ENCODE assay signal across 8 mouse cellular contexts in genomic region chr2:90904076-90904855, GRCm38 (mm10). TPM values are rescaled to one million over a fixed set of nuclear protein-coding genes. Genes with fewer than 3 reads are reported as not detected.
DNase-seq lines count a peak whose midpoint lies in the region; ATAC-seq and TF ChIP-seq lines count a peak whose summit lies in the region.

Gene Kbtbd4 (plus strand): TSS chr2:90904740.
Gene Ndufs3 (minus strand): TSS chr2:90904827.

- peak; percentile 91 to 94 for DNase-seq in heart, postnatal 10 days
- peak; percentile 86 for DNase-seq in layer of hippocampus, adult 11-12 months (ENCODE audit: low spot score)
- DNase-seq in lung, adult 2 months = peak; percentile 87
- peak; percentile 72 to 81 for DNase-seq in thymus, adult 18-20 months

- peak within 1 kb of the TSS; percentile 86 for H3K9ac ChIP-seq in ES-Bruce4 (ENCODE audit: low read depth, poor library complexity, severe bottlenecking)
- peak within 1 kb of the TSS; percentile 93 for H3K9ac ChIP-seq in forebrain, embryonic 13.5 days

- H3K36me3 ChIP-seq in ES-Bruce4 (ENCODE audit: control insufficient read depth, insufficient read depth, low read length, poor library complexity, severe bottlenecking) = peaks cover 17% of the 10 kb centered on the region
- peaks cover 54% of the 10 kb centered on the region for H3K36me3 ChIP-seq in forebrain, embryonic 13.5 days (ENCODE audit: poor library complexity, severe bottlenecking)

- H3K4me3 ChIP-seq in ES-Bruce4 (ENCODE audit: low read depth, low read length) = peak within 1 kb of the TSS; percentile 89
- peak within 1 kb of the TSS; percentile 93 for H3K4me3 ChIP-seq in forebrain, embryonic 13.5 days
- H3K4me3 ChIP-seq in lung, adult 2 months (replicated peaks; ENCODE audit: extremely low read depth, low read depth, low read length) = peak within 1 kb of the TSS; percentile 73

- peak; percentile 65 for TF ChIP-seq POLR2A in ES-Bruce4 (IDR thresholded peaks at IDR 0.05; ENCODE audit: insufficient read depth, low read length)
- TF ChIP-seq POLR2A in lung, adult 2 months (IDR thresholded peaks at IDR 0.05; ENCODE audit: borderline replicate concordance, extremely low read depth, low read depth, low read length) = peak; percentile 87

- no peaks in the 10 kb centered on the region for H3K27me3 ChIP-seq in ES-Bruce4 (ENCODE audit: control insufficient read depth, insufficient read depth, low read length, poor library complexity, severe bottlenecking)
- no peaks in the 10 kb centered on the region for H3K27me3 ChIP-seq in forebrain, embryonic 13.5 days

- ATAC-seq in cerebellum, adult (ENCODE audit: insufficient number of reproducible peaks, low FRiP score, low TSS enrichment) = peak; percentile 96
- ATAC-seq in forebrain, embryonic 13.5 days = peak; percentile 96
- ATAC-seq in neutrophil, adult 5-6 weeks (ENCODE audit: extremely low read depth, insufficient number of reproducible peaks, low FRiP score, poor library complexity, severe bottlenecking) = peak; percentile 98

- intact Hi-C loops in heart, postnatal 10 days (cut with DNase I) = loop anchor here (5.0 kb wide), 1 partner anchor 37 kb away; no protein-coding TSS in a partner anchor

- H3K27ac ChIP-seq in ES-Bruce4 (ENCODE audit: insufficient read depth, low read length) = peak within 1 kb of the TSS; percentile 3; the same call in 1 of the 2 replicates
- peak within 1 kb of the TSS; percentile 92 for H3K27ac ChIP-seq in forebrain, embryonic 13.5 days

- H3K4me2 ChIP-seq in forebrain, embryonic 13.5 days = peak within 1 kb of the TSS; percentile 77

- WGBS in forebrain, embryonic 13.5 days = under 1% methylated on average over 42 of the region's 43 CpGs
- under 1% methylated on average over 42 of the region's 43 CpGs for WGBS in lung, adult 2 months

- H3K4me1 ChIP-seq in ES-Bruce4 (ENCODE audit: control insufficient read depth, insufficient read depth, low read length) = no peaks in the 10 kb centered on the region
- H3K4me1 ChIP-seq in forebrain, embryonic 13.5 days = peaks cover 37% of the 10 kb centered on the region
- H3K4me1 ChIP-seq in lung, adult 2 months (ENCODE audit: control insufficient read depth, insufficient read depth, low read length) = peaks cover 7% of the 10 kb centered on the region

- H3K9me3 ChIP-seq in ES-Bruce4 (replicated peaks; ENCODE audit: control insufficient read depth, insufficient read depth, low read length, poor library complexity, severe bottlenecking) = no peaks in the 10 kb centered on the region
- no peaks in the 10 kb centered on the region for H3K9me3 ChIP-seq in forebrain, embryonic 13.5 days (replicated peaks)

- TF ChIP-seq CTCF in ES-Bruce4 (IDR thresholded peaks at IDR 0.05; ENCODE audit: low read depth, low read length) = no peak
- no peak for TF ChIP-seq CTCF in lung, adult 2 months (IDR thresholded peaks at IDR 0.05; ENCODE audit: insufficient read depth, low read length)

- 0 out of 2 replicates have a peak, but pooled peaks have one; percentile 24 for TF ChIP-seq EP300 in ES-Bruce4 (IDR thresholded peaks at IDR 0.05; ENCODE audit: insufficient read depth, low read depth, low read length)

RNA-seq across cellular contexts. Expression of gene Kbtbd4, which starts in this region (rescaled TPM):
- polyA plus RNA-seq in ES-Bruce4 (2011; ENCODE audit: insufficient read depth, insufficient read length, low read depth, missing spikeins) = 20.7 and 24.0 TPM in 2 replicates
- 59.2 and 67.6 TPM in 2 replicates for polyA plus RNA-seq in forebrain, embryonic 13.5 days (2015; fragmentation: Nextera tagmentation; extraction: Ambion mirVana)
- 10 to 100 TPM; 21.7 to 26.1 TPM for total RNA-seq in heart, postnatal 10 days (2021)
- polyA plus RNA-seq in lung, adult 2 months (2012; rRNA removed) = 10.4 and 15.6 TPM in 2 replicates
- 16.3 and 16.5 TPM in 2 replicates for total RNA-seq in neutrophil, adult 5-6 weeks (2017)

RNA-seq across cellular contexts. Expression of gene Ndufs3, which starts in this region (rescaled TPM):
- polyA plus RNA-seq in ES-Bruce4 (2011; ENCODE audit: insufficient read depth, insufficient read length, low read depth, missing spikeins) = 86.9 and 90.1 TPM in 2 replicates
- polyA plus RNA-seq in forebrain, embryonic 13.5 days (2015; fragmentation: Nextera tagmentation; extraction: Ambion mirVana) = 219 and 222 TPM in 2 replicates
- total RNA-seq in heart, postnatal 10 days (2021) = 100 to 1,000 TPM; 693 to 709 TPM
- polyA plus RNA-seq in lung, adult 2 months (2012; rRNA removed) = 70.9 and 115 TPM in 2 replicates
- total RNA-seq in neutrophil, adult 5-6 weeks (2017) = 66.7 and 76.9 TPM in 2 replicates

Comparison
In these comparisons a context has a peak if more than half of its experiments do, and no peak if none do; other contexts are left out.
1. Peak in every context shown above with its lines: DNase-seq, ATAC-seq, H3K4me3 ChIP-seq and H3K27ac ChIP-seq.